Mouse (Mus musculus) layer of hippocampus, adult 18-20 months (tissue): ENCODE results near the gene Rps12-ps3. TPM values are rescaled to one million over a fixed set of nuclear protein-coding genes. Genes with fewer than 3 reads are reported as not detected.

Source experiments
- DNase-seq, 2 experiments: peaks; one replicate each; pipeline ENCODE4 v3.0.0; 2022; ENCODE audit warnings: low spot score in 2 of 2
- long read RNA-seq: library from polyadenylated mRNA; stranded (forward); transcript quantifications from one replicate; pipeline ENCODE4 v2.0.0, GENCODE M21; 2021
- total RNA-seq, 2 experiments: library from RNA; stranded (reverse); gene quantifications; 2 replicates each; pipeline ENCODE4 v1.2.3; 2021

Rps12-ps3 gene
- total RNA-seq, result 100 to 1,000 TPM; 290 to 310 TPM
- long read RNA-seq, partial matches to known transcripts, result 0 of 3 reads
- long read RNA-seq, other reads (novel, unspliced or antisense), result 0 of 3 reads

DNA sequence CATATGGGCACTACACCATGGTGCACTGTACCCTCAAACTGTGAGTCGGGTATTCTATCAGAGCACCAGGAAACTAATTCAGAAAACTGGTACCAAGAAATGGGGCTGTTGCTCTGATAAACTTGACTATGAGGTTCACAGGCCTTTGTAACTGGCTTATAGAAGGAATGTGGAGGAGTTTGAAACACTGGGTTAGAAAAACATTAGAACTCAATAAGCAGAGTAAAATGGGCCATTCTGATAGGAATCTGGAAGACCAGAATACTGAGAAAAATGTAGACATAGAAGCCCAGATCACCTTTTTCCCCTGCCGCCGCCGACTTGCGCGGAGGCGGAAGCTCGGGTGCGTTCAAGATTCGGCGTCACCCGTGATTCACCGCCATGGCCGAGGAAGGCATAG lies at the start of gene Rps12-ps3:
TSS of gene Rps12-ps3 (plus strand) at position 301 of the 400 bp plus-strand sequence.
- no peak for DNase-seq

DNA sequence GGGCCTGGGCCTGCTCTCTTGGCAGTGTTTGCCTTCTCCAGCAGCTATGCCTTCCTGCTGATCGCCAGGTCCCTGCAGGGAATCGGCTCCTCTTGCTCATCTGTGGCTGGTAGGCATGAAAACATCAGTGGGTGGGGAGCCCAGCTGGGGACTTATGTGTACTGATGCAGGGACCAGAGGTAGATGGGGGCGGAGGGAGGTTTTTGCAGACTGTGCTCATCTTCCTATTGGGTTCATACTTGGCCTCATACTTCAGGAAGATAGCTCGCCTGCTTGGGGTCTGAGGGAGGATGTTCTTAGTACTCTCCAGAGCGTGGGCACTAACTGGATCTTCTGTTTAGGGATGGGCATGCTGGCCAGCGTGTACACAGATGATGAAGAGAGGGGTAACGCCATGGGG lies 48.9 kb upstream of the Rps12-ps3 start:
- DNase-seq, result no peak

DNA sequence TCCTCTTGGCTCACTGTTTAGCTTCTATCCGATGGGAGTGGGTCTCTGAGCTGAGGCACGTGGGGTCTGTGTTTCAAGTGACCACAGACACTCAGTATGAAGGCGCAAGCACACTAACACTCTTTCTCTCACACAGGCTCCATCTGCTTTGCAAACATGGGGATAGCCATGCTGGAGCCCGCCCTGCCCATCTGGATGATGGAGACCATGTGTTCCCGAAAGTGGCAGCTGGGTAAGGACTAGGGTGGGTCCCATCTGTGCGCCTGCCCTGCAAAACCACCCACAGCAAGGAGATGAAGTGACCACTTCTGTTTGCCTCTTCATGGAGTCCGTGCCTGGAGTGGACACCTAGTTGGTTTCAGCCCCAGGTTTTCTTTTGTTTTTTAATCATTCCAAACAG lies 45.7 kb upstream of the Rps12-ps3 start:
- no peak for DNase-seq

- DNase-seq, result no peak
These were observed 41.2 kb upstream of the Rps12-ps3 start for GRCm38 (mm10) chr19:59280841-59281240.

DNA sequence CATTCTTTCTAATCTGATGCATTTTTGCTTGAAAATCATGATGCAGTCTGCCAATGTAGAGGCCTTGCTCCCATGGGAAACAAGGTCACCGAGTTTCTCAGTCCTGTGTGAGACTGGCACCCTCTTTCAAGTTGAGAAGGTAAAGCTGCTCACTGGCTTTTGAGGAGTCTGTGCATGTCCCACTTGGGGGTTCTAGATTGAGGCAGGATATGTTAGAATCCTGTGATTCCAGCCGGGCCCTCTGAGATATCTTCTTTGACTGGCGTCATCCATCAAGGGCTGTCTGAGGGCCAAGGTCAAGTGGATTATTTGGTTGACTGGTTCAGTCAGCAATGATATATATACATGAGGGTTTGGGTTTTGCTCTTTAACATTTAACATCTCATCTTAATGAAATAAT lies 40.1 kb upstream of the Rps12-ps3 start:
- no peak for DNase-seq

GRCm38 (mm10) chr19:59289042-59289441 lies 33.0 kb upstream of the Rps12-ps3 start:
- no peak for DNase-seq

DNA sequence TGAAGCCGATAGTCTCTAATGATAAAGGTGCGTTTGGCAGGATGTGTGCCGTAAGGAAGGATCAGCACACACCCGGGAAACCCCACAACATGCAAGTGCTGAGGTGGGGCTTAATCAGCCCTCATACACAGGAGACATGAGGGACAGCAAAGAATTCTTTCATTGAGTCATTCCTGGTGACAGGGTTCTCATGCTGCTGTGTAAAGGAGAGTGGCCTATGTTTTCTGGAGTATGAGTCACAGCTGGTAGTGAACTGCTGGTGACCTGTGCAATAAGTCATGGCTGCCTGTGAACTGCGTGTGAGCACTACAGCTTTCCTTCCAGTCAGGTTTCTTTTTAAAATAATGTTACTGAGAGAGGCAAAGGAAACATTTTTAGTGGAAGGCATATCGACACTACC lies 32.3 kb upstream of the Rps12-ps3 start:
- DNase-seq, result no peak

GRCm38 (mm10) chr19:59292183-59292839 lies 29.8 kb upstream of the Rps12-ps3 start:
- DNase-seq, result peak in 1 of 2 experiments; percentile 69

GRCm38 (mm10) chr19:59315308-59315707 lies 6.8 kb upstream of the Rps12-ps3 start:
- DNase-seq, result no peak

DNA sequence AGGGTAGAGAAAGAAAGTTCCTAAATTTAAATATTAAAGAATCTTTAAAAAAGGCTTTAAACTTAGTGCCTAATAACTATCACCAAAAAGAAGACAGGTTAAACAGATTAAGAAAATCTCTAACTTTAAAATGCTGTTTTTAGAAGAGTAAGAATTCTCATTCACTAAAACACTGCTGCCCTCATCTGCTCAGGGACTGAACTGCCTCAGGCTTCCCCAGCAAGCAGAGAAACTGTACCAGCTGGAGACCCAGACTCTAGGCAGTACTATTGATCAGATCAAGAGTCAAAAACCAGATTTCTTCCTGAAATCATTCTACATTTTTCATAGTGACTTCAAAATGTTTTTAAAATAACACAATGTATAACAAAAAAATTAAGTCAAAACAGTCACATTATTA lies 5.5 kb upstream of the Rps12-ps3 start:
- DNase-seq, result peak; percentile 19 to 57

DNA sequence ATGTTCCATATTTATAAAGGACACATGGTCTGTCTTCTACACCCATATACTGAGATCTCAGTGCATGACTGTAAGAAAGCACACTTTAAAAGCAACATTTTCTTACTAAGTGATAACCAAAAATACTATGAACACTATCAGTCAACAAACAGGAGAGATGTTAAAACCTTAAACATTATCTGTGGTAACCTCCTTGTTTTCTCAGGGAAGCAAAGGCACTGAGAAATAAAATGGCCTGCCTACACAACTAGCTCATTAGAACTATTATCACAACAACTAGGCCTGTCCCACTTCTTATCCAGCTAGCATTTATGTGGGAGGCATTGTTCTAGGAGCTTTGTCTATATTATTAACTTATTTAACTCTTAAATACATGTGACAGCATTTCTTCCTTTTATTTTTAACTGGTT lies 8.7 kb downstream of the Rps12-ps3 start:
- DNase-seq, result no peak

- DNase-seq, result no peak
These were observed 14.6 kb downstream of the Rps12-ps3 start for GRCm38 (mm10) chr19:59336655-59337054.

GRCm38 (mm10) chr19:59337872-59338681 lies 16.0 kb downstream of the Rps12-ps3 start:
- DNase-seq, result no peak

GRCm38 (mm10) chr19:59339908-59340307 lies 17.8 kb downstream of the Rps12-ps3 start:
- DNase-seq, result no peak

DNA sequence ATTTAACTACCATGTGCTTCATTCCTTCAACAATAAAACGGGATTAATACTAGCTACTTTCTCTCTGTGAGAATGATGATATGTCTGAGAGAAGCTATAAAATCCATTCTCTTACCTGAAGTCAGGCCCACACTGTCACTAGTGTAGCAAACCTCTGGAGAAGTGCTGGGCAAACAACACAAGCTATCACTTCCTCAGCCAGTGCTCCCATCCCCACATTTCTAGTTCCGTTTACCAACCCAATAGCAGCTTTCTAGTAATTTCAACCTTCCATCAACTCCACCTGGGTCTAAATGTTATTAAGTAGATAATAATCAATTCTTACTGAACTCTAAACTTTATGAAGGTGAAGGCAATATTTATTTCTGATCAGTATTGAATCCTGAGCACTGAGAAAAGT lies 20.9 kb downstream of the Rps12-ps3 start:
- no peak for DNase-seq

DNA sequence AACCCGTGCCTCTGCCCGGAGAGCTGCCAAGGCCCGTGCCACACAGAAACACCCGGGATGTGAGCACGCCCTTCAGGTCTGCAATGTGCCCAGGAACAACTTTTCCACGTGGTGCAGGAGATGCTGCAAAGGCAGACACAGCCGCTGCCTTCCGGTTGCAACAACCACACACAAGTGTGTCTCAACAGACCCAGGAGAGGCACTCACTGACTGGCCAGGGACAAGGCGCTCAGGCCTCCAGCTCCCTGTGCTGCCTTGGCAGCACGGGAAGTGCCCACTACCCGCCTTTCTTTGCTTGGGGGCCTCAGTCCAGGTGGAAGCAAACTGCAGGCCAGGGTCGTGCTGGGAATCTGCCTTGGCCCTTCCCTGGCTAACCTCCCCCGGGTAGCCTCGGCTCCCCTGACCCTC lies 22.2 kb downstream of the Rps12-ps3 start:
- DNase-seq, result peak; percentile 9 to 10

GRCm38 (mm10) chr19:59345081-59345657 lies 23.1 kb downstream of the Rps12-ps3 start:
- DNase-seq, result no peak

- peak; percentile 85 to 91 for DNase-seq
These were observed 23.7 kb downstream of the Rps12-ps3 start, which contains the start of gene Pdzd8 for GRCm38 (mm10) chr19:59345658-59346283. Gene Pdzd8, minus strand, starts transcription at chr19:59345780.

GRCm38 (mm10) chr19:59346325-59346724 lies 24.2 kb downstream of the Rps12-ps3 start:
- DNase-seq, result no peak

DNA sequence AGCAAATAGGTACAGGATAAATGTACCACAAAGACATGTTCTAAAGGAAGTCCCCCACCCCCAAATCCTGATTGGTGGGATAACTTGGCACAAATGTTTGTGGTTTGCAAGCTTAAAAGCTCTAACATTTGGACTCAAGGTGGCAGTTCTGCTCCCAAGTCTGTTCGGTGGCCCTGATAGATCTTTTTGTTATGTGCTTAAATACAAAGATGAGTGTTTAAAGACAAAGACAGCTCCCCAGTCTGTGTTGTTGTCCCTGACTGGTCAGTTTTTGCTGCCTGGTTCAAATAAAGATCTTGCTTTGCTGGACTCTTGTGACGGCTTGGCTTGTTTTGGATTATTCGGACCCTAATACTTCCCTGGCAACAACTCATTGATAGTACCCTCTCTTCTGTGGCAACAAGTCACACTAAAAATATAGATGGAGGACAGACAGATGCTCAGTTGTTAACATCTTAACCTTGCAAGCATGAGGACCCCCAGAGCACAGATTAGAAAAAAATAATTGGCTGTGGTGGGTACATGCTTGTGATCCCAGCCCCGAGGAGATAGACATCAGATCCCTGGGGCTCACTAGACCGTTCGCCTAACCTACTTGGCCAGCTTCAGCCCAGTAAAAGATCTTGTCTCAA lies 27.4 kb downstream of the Rps12-ps3 start:
- no peak for DNase-seq

GRCm38 (mm10) chr19:59350273-59350903 lies 28.3 kb downstream of the Rps12-ps3 start:
- no peak for DNase-seq
